Mouse (Mus musculus) midbrain, embryonic 13.5 days (tissue): ENCODE measurements around the gene Fxyd4. TPM values are rescaled to one million over a fixed set of nuclear protein-coding genes. Genes with fewer than 3 reads are reported as not detected.

Experiments
- ATAC-seq: fragments of 200-750 bp; cut with Nextera tagmentation; 2 replicates; pipeline ENCODE4 v1.8.0; 2017; ENCODE audit warnings: mild to moderate bottlenecking, moderate TSS enrichment, moderate library complexity
- H3K27ac ChIP-seq: fragments of 300-500 bp; sonication (generic); 2 replicates; pipeline ENCODE4 v1.5.1; 2015; ENCODE audit warnings: inconsistent platforms, mild to moderate bottlenecking, moderate library complexity
- H3K27me3 ChIP-seq: fragments of 300-500 bp; sonication (generic); 2 replicates; pipeline ENCODE4 v1.6.1; 2015; ENCODE audit warnings: mild to moderate bottlenecking, inconsistent platforms
- H3K36me3 ChIP-seq: fragments of 300-500 bp; sonication (generic); 2 replicates; pipeline ENCODE4 v1.6.1; 2015; ENCODE audit warnings: mild to moderate bottlenecking, inconsistent platforms
- H3K4me1 ChIP-seq: fragments of 300-500 bp; sonication (generic); replicated peaks from 2 replicates; pipeline ENCODE4 v1.6.1; 2015; ENCODE audit warnings: inconsistent platforms
- H3K4me2 ChIP-seq: fragments of 300-500 bp; sonication (generic); replicated peaks from 2 replicates; pipeline ENCODE4 v1.6.1; 2015; ENCODE audit warnings: moderate library complexity, mild to moderate bottlenecking, inconsistent platforms
- H3K4me3 ChIP-seq: fragments of 300-500 bp; sonication (generic); replicated peaks from 2 replicates; pipeline ENCODE4 v1.5.1; 2015; ENCODE audit warnings: mild to moderate bottlenecking, inconsistent platforms
- H3K9ac ChIP-seq: fragments of 300-500 bp; sonication (generic); replicated peaks from 2 replicates; pipeline ENCODE4 v1.6.1; 2015; ENCODE audit warnings: mild to moderate bottlenecking, inconsistent platforms
- H3K9me3 ChIP-seq: fragments of 300-500 bp; sonication (generic); 2 replicates; pipeline ENCODE4 v1.6.1; 2016; ENCODE audit warnings: mild to moderate bottlenecking, inconsistent platforms
- WGBS: fragments of 180-500 bp; shearing (Covaris S2); methylation state at CpG from one replicate; pipeline ENCODE4 v1.1.7; 2015; 5-methylcytosine and 5-hydroxymethylcytosine counted together
- microRNA-seq: library from miRNA; unstranded; fragments of <30 nt; microRNA quantifications from one replicate; pipeline ENCODE4, GENCODE M21; 2016
- polyA plus RNA-seq: library from polyadenylated mRNA; unstranded; fragments of >200 nt; fragmentation: Nextera tagmentation; extraction: Ambion mirVana; gene quantifications from 2 replicates; pipeline ENCODE4 v1.2.1, GENCODE M21; 2015

The Fxyd4 gene
- polyA plus RNA-seq, 1 experiment from 2014 or later, result 5.2 TPM

DNA sequence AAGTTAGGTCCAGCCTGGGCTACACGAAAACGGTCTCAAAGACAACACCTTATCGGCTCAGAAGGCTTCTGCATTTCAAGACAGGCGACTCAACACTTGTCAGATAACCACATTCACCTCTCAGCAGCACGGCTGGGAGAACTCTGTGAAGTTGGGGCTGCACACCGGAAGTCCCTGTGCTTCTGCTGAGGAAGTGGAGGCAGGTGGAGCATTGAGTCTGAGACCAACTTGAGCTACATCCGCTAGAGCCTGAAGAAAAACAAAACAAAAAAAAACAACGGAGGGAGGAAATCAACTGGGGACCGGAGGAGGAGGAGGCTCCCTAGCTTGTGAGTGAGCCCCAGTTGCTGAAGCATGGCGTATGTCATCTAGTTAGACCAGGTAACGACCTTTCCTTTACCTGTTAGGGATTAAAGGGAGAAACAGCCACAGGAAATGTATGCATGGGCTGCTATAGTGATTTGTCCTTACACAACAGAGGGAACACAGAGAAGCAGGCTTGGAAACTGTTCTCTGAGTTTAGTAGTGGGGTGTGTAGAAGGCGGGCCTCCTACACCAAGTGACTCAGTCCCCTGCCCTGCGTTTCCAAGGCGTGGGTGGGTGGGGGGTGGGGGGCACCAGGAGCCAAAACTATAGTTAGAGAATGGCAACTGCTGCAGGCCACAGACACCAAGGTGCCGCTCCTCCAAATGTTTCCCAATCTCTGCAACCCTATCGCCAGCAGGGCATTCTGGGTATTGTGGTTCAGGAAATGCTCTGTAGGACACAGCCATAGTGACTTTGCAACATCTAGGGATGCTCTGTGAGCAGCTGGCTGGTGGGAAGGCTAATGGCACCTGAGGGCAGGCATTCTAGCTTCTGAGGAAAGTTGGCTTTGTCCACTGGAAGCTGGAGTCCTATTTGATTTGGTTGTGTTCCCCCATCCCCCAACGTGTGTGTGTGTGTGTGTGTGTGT lies 37.1 kb downstream of the Fxyd4 start, which contains the start of gene Hnrnpf:
Gene Hnrnpf, plus strand, starts transcription at position 199 of the 955 bp plus-strand sequence.
- Histone ChIP-seq H3K36me3 (no peaks in the 10 kb centered on the region), H3K27ac (no peak within 1 kb of the TSS), H3K4me2 (no peak within 1 kb of the TSS), H3K9me3 (no peaks in the 10 kb centered on the region), H3K9ac (no peak within 1 kb of the TSS), H3K4me1 (peaks cover 3% of the 10 kb centered on the region; the same call in 1 of the 2 replicates), H3K4me3 (no peak within 1 kb of the TSS), H3K27me3 (no peaks in the 10 kb centered on the region)
- ATAC-seq, result no peak
- 85% methylated on average over 17 of the region's 17 CpGs for WGBS

DNA sequence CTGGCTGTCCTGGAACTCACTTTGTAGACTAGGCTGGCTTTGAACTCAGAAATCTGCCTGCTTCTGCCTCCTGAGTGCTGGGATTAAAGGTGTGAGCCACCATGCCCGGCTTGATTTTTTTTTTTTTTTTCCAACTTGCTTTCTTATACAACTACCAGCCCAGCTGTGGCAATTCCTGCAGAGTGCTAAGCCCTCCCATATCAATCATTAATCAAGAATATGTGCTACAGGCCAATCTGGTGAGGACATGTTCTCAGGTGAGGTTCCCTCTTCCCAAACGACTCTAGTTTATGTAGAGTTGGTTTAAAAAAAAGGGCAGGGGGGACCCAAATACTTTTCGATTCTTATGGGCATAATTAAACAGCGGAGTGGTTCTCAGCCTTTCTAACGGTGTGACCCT lies 39.7 kb downstream of the Fxyd4 start:
- Histone ChIP-seq H3K27me3 (no peaks in the 10 kb centered on the region), H3K9me3 (no peaks in the 10 kb centered on the region), H3K4me2 (no peak overlapping the region), H3K4me3 (no peak overlapping the region), H3K4me1 (no peaks in the 10 kb centered on the region), H3K36me3 (no peaks in the 10 kb centered on the region), H3K9ac (no peak overlapping the region), H3K27ac (no peak overlapping the region)
- no peak for ATAC-seq
- 80% methylated on average over 5 of the region's 5 CpGs for WGBS

GRCm38 (mm10) chr6:117893435-117893834 lies 44.1 kb downstream of the Fxyd4 start:
- no peak overlapping the region for H3K4me3 ChIP-seq
- no peak overlapping the region for H3K9ac ChIP-seq
- WGBS, result 97% methylated on average over 2 of the region's 2 CpGs
- H3K9me3 ChIP-seq, result no peaks in the 10 kb centered on the region
- no peak overlapping the region for H3K27ac ChIP-seq
- no peak overlapping the region for H3K4me2 ChIP-seq
- no peaks in the 10 kb centered on the region for H3K27me3 ChIP-seq
- no peaks in the 10 kb centered on the region for H3K4me1 ChIP-seq
- ATAC-seq, result no peak
- no peaks in the 10 kb centered on the region for H3K36me3 ChIP-seq

GRCm38 (mm10) chr6:117892386-117892785 lies 45.1 kb downstream of the Fxyd4 start:
- H3K36me3 ChIP-seq, result no peaks in the 10 kb centered on the region
- H3K9me3 ChIP-seq, result no peaks in the 10 kb centered on the region
- H3K27ac ChIP-seq, result no peak overlapping the region
- no peak overlapping the region for H3K9ac ChIP-seq
- no peak overlapping the region for H3K4me3 ChIP-seq
- 70% methylated on average over 3 of the region's 3 CpGs for WGBS
- no peak overlapping the region for H3K4me2 ChIP-seq
- no peaks in the 10 kb centered on the region for H3K4me1 ChIP-seq
- H3K27me3 ChIP-seq, result no peaks in the 10 kb centered on the region
- ATAC-seq, result no peak

DNA sequence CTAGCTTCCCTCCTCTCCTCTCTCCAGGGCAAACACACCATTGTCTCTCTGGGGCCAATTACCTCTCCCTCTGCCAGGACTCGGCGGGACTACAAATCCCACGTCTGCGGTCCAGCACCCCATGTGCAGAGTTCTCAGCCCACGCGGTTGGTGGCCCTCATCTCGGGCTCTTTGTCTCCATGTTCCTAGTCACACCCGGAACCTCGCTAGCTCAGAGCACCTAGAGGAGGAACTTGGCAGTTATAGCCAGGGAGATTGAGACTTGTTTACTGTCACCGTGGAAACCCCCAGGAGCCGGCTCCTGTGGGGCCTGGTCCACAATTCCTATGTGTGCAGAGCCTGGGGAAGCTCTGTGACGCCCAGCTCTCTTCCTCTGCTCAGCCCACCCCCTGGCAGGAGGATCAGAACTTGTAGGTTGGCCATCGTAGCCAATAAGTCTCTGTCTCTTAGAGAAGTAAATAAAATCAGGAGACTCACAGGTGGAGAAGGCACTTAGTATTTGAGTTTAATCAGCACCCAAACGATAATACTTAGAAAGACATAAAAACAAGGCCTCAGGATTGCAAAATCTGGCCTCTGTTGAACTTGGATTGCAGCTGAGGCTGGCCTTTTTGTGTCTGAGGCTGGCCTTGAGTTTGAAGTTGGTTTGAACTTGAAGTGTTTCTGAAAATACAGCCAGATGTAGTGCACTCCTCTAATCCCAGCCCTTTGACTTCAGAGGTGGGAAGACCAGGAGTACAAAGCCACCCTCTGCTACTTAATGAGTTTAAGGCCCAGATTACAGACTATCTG lies 45.9 kb downstream of the Fxyd4 start:
- WGBS, result 63% methylated on average over 14 of the region's 14 CpGs
- no peaks in the 10 kb centered on the region for H3K36me3 ChIP-seq
- H3K27me3 ChIP-seq, result no peaks in the 10 kb centered on the region
- H3K4me1 ChIP-seq, result no peaks in the 10 kb centered on the region
- H3K4me2 ChIP-seq, result no peak overlapping the region
- no peak overlapping the region for H3K27ac ChIP-seq
- no peak overlapping the region for H3K4me3 ChIP-seq
- H3K9me3 ChIP-seq, result no peaks in the 10 kb centered on the region
- no peak for ATAC-seq
- H3K9ac ChIP-seq, result no peak overlapping the region

GRCm38 (mm10) chr6:117890257-117890656 lies 47.2 kb downstream of the Fxyd4 start:
- H3K4me3 ChIP-seq, result no peak overlapping the region

DNA sequence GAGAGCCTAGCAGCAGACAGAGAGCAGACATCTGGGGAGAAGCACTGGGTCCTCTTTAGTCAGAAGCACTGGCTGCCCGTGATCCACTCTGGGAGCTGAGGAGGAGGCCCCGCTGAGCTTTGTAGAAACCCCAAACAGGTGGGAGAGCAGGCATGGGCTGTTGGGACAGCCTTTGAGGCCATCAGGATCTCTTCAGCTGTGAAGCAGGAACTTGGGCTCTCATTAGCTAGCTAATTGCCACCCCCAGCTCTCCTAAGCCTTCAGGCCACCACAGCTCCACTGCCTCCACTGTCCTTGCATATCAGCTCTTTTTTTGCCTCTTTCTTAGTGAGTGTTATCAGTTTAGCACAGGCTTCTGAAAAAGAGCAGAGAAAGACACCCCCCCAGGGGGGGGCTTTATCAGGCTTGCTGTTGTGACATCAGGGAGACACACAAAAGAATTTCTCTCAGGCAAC lies 48.8 kb downstream of the Fxyd4 start:
- 70% methylated on average over 2 of the region's 2 CpGs for WGBS
- no peak overlapping the region for H3K9ac ChIP-seq
- H3K4me3 ChIP-seq, result no peak overlapping the region
- no peak overlapping the region for H3K4me2 ChIP-seq
- H3K4me1 ChIP-seq, result no peaks in the 10 kb centered on the region
- no peak for ATAC-seq
- no peaks in the 10 kb centered on the region for H3K27me3 ChIP-seq
- H3K27ac ChIP-seq, result no peak overlapping the region
- H3K9me3 ChIP-seq, result no peaks in the 10 kb centered on the region
- no peaks in the 10 kb centered on the region for H3K36me3 ChIP-seq

More at GRCm38 (mm10) chr6:117890257-117890656, 47.2 kb downstream of the Fxyd4 start:
- 89% methylated on average over 6 of the region's 6 CpGs for whole genome bisulfite sequencing
- Histone ChIP-seq H3K27me3 (no peaks in the 10 kb centered on the region), H3K9ac (no peak overlapping the region), H3K9me3 (no peaks in the 10 kb centered on the region), H3K27ac (no peak overlapping the region), H3K4me2 (no peak overlapping the region), H3K4me1 (no peaks in the 10 kb centered on the region), H3K36me3 (no peaks in the 10 kb centered on the region)
- ATAC-seq, result no peak

GRCm38 (mm10) chr6:117888032-117888431 lies 49.5 kb downstream of the Fxyd4 start:
- Histone ChIP-seq H3K4me3 (no peak overlapping the region), H3K27ac (no peak overlapping the region), H3K9ac (no peak overlapping the region), H3K4me1 (no peaks in the 10 kb centered on the region), H3K9me3 (no peaks in the 10 kb centered on the region), H3K27me3 (no peaks in the 10 kb centered on the region), H3K4me2 (no peak overlapping the region), H3K36me3 (no peaks in the 10 kb centered on the region)
- 71% methylated on average over 1 of the region's 1 CpGs for WGBS
- ATAC-seq, result no peak

GRCm38 (mm10) chr6:117885943-117886342 lies 51.5 kb downstream of the Fxyd4 start:
- no peaks in the 10 kb centered on the region for H3K27me3 ChIP-seq
- H3K36me3 ChIP-seq, result no peaks in the 10 kb centered on the region
- 75% methylated on average over 2 of the region's 2 CpGs for WGBS
- H3K9ac ChIP-seq, result no peak overlapping the region
- H3K4me2 ChIP-seq, result no peak overlapping the region
- peaks cover 4% of the 10 kb centered on the region; the same call in 1 of the 2 replicates for H3K4me1 ChIP-seq
- no peaks in the 10 kb centered on the region for H3K9me3 ChIP-seq
- no peak for ATAC-seq
- no peak overlapping the region for H3K27ac ChIP-seq
- no peak overlapping the region for H3K4me3 ChIP-seq

Small RNA genes within 50 kb of the gene (microRNA-seq; reads per million reads assigned to microRNA genes)
- gene Gm25535, result not detected

Other genes with a start within 250 kb of the Fxyd4 start
- 147 and 153 TPM in 2 replicates for gene Zfp637, start 96.5 kb downstream of the Fxyd4 start, polyA plus RNA-seq
- 10.7 and 15.4 TPM in 2 replicates for gene Zfp239, start 75.6 kb downstream of the Fxyd4 start, polyA plus RNA-seq
- 361 and 363 TPM in 2 replicates for gene Hnrnpf, start 37.4 kb downstream of the Fxyd4 start, polyA plus RNA-seq
- 1.2 and 1.4 TPM in 2 replicates for gene Rasgef1a, start 73.7 kb upstream of the Fxyd4 start, polyA plus RNA-seq
- gene Csgalnact2, start 201.4 kb upstream of the Fxyd4 start, polyA plus RNA-seq, result 6.9 and 8.4 TPM in 2 replicates